Mouse (Mus musculus): ENCODE measurements at regions not wholly inside any gene's neighbourhood (a gene's known extent, or its start where the extent isn't known, plus 50 kb on each side); places are given as distances from the start of the nearest gene placed in this dataset.

GRCm38 (mm10) chr11:48436712-48437111 lies 363.4 kb upstream of the Rack1 start:
- TF ChIP-seq CTCF (IDR thresholded peaks at IDR 0.05; ENCODE audit: insufficient read depth, low read length) (no peak), POLR2A (IDR thresholded peaks at IDR 0.05; ENCODE audit: borderline replicate concordance, extremely low read depth, low read depth, low read length) (no peak)
